Mouse (Mus musculus) hindbrain, embryonic 10.5 days (tissue): Measurements from ENCODE around the gene Babam1. TPM values are rescaled to one million over a fixed set of nuclear protein-coding genes. Genes with fewer than 3 reads are reported as not detected.
"Not testable (repeated sequence)": the region's sequence is repeated elsewhere in the genome, so short reads cannot be mapped to it uniquely, and the experiment has no call there.

Experiments used
- DNase-seq: peaks from one replicate; pipeline ENCODE4 v3.0.0-alpha.2; 2017; ENCODE audit warnings: low spot score
- H3K27ac ChIP-seq: fragments of 300-500 bp; sonication (generic); 2 replicates; pipeline ENCODE4 v1.5.1; 2016; ENCODE audit warnings: mild to moderate bottlenecking, moderate library complexity
- H3K27me3 ChIP-seq: fragments of 300-500 bp; sonication (generic); 2 replicates; pipeline ENCODE4 v1.6.1; 2016; ENCODE audit warnings: mild to moderate bottlenecking; ENCODE audit not compliant: poor library complexity, insufficient read depth, severe bottlenecking
- H3K36me3 ChIP-seq: fragments of 300-500 bp; sonication (generic); 2 replicates; pipeline ENCODE4 v1.6.1; 2016; ENCODE audit warnings: mild to moderate bottlenecking, moderate library complexity
- H3K4me1 ChIP-seq: fragments of 300-500 bp; sonication (generic); replicated peaks from 2 replicates; pipeline ENCODE4 v1.6.1; 2016; ENCODE audit warnings: mild to moderate bottlenecking
- H3K4me3 ChIP-seq: fragments of 300-500 bp; sonication (generic); 2 replicates; pipeline ENCODE4 v1.5.1; 2016; ENCODE audit warnings: mild to moderate bottlenecking, moderate library complexity
- H3K9me3 ChIP-seq: fragments of 300-500 bp; sonication (generic); 2 replicates; pipeline ENCODE4 v1.6.1; 2016; ENCODE audit warnings: mild to moderate bottlenecking, moderate library complexity
- WGBS: fragments of 180-500 bp; shearing (Covaris S2); methylation state at CpG from one replicate; pipeline ENCODE4 v1.1.7; 2016; 5-methylcytosine and 5-hydroxymethylcytosine counted together
- polyA plus RNA-seq: library from polyadenylated mRNA; unstranded; fragments of >200 nt; fragmentation: Nextera tagmentation; extraction: Ambion mirVana; gene quantifications from 2 replicates; pipeline ENCODE4 v1.2.1, GENCODE M21; 2016

Babam1 gene
- polyA plus RNA-seq, 1 experiment from 2014 or later = 121 TPM

GRCm38 (mm10) chr8:71403107-71403885 is 6.6 kb downstream of the Babam1 start:
- Histone ChIP-seq H3K4me1 (peaks cover 37% of the 10 kb centered on the region), H3K4me3 (no peak overlapping the region), H3K27me3 (no peaks in the 10 kb centered on the region), H3K9me3 (no peaks in the 10 kb centered on the region), H3K36me3 (peaks cover 60% of the 10 kb centered on the region), H3K27ac (no peak overlapping the region)
- DNase-seq = no peak
- WGBS = 85% methylated on average over 6 of the region's 6 CpGs

GRCm38 (mm10) chr8:71404011-71404410 is 7.3 kb downstream of the Babam1 start:
- Histone ChIP-seq H3K27me3 (no peaks in the 10 kb centered on the region), H3K27ac (no peak overlapping the region), H3K4me1 (peaks cover 37% of the 10 kb centered on the region), H3K9me3 (no peaks in the 10 kb centered on the region), H3K36me3 (peaks cover 60% of the 10 kb centered on the region), H3K4me3 (no peak overlapping the region)
- WGBS = 92% methylated on average over 8 of the region's 8 CpGs
- no peak for DNase-seq

- no peak overlapping the region for H3K27ac ChIP-seq
- H3K27me3 ChIP-seq = no peaks in the 10 kb centered on the region
- H3K36me3 ChIP-seq = peaks cover 60% of the 10 kb centered on the region
- H3K4me1 ChIP-seq = peaks cover 37% of the 10 kb centered on the region
- 90% methylated on average over 9 of the region's 9 CpGs for WGBS
- DNase-seq = no peak
- H3K9me3 ChIP-seq = no peaks in the 10 kb centered on the region
- H3K4me3 ChIP-seq = peak overlapping the region; percentile 93
Observed at GRCm38 (mm10) chr8:71404951-71405351, 8.3 kb downstream of the Babam1 start.

GRCm38 (mm10) chr8:71405401-71406098 is 8.9 kb downstream of the Babam1 start, which contains the start of gene Ankle1:
Gene Ankle1, plus strand, starts transcription at chr8:71406010.
- Histone ChIP-seq H3K4me1 (peaks cover 37% of the 10 kb centered on the region), H3K27ac (peak within 1 kb of the TSS; percentile 89), H3K4me3 (peak within 1 kb of the TSS; percentile 93), H3K36me3 (peaks cover 62% of the 10 kb centered on the region), H3K9me3 (no peaks in the 10 kb centered on the region), H3K27me3 (no peaks in the 10 kb centered on the region)
- WGBS = 18% methylated on average over 33 of the region's 33 CpGs
- DNase-seq = peak; percentile 97

GRCm38 (mm10) chr8:71406099-71407015 is 9.7 kb downstream of the Babam1 start:
- peak; percentile 85 for DNase-seq
- Histone ChIP-seq H3K4me3 (peak overlapping the region; percentile 93), H3K4me1 (peaks cover 39% of the 10 kb centered on the region), H3K27me3 (no peaks in the 10 kb centered on the region), H3K9me3 (no peaks in the 10 kb centered on the region), H3K27ac (peak overlapping the region; percentile 89), H3K36me3 (peaks cover 55% of the 10 kb centered on the region)
- under 1% methylated on average over 55 of the region's 55 CpGs for WGBS

- no peaks in the 10 kb centered on the region for H3K9me3 ChIP-seq
- no peaks in the 10 kb centered on the region for H3K27me3 ChIP-seq
- WGBS = 92% methylated on average over 14 of the region's 14 CpGs
- H3K27ac ChIP-seq = no peak overlapping the region
- H3K4me1 ChIP-seq = peaks cover 46% of the 10 kb centered on the region
- H3K36me3 ChIP-seq = peaks cover 52% of the 10 kb centered on the region
- H3K4me3 ChIP-seq = peak overlapping the region; percentile 93
- no peak for DNase-seq
Observed at GRCm38 (mm10) chr8:71407441-71407840, 10.8 kb downstream of the Babam1 start.

GRCm38 (mm10) chr8:71408231-71408630 is 11.6 kb downstream of the Babam1 start:
- WGBS = 92% methylated on average over 4 of the region's 4 CpGs
- peaks cover 46% of the 10 kb centered on the region for H3K4me1 ChIP-seq
- H3K27ac ChIP-seq = no peak overlapping the region
- no peaks in the 10 kb centered on the region for H3K27me3 ChIP-seq
- no peaks in the 10 kb centered on the region for H3K9me3 ChIP-seq
- H3K4me3 ChIP-seq = no peak overlapping the region
- no peak for DNase-seq
- H3K36me3 ChIP-seq = peaks cover 44% of the 10 kb centered on the region

- WGBS = 43% methylated on average over 11 of the region's 11 CpGs
- Histone ChIP-seq H3K27ac (no peak overlapping the region), H3K36me3 (peaks cover 35% of the 10 kb centered on the region), H3K27me3 (no peaks in the 10 kb centered on the region), H3K9me3 (no peaks in the 10 kb centered on the region), H3K4me3 (no peak overlapping the region), H3K4me1 (peaks cover 20% of the 10 kb centered on the region)
- no peak for DNase-seq
Observed at GRCm38 (mm10) chr8:71411535-71412273, 15.0 kb downstream of the Babam1 start.

GRCm38 (mm10) chr8:71422121-71422520 is 25.5 kb downstream of the Babam1 start:
- no peak overlapping the region for H3K27ac ChIP-seq

GRCm38 (mm10) chr8:71432935-71433334 is 36.3 kb downstream of the Babam1 start:
- DNase-seq, H3K36me3 ChIP-seq, H3K27ac ChIP-seq, H3K4me1 ChIP-seq, H3K9me3 ChIP-seq, H3K4me3 ChIP-seq, H3K27me3 ChIP-seq: not testable (repeated sequence)
- 85% methylated on average over 1 of the region's 1 CpGs for WGBS

More at GRCm38 (mm10) chr8:71422121-71422520, 25.5 kb downstream of the Babam1 start:
- H3K4me3 ChIP-seq = no peak overlapping the region
- H3K9me3 ChIP-seq = peaks cover 8% of the 10 kb centered on the region; the same call in 1 of the 2 replicates
- H3K4me1 ChIP-seq = no peaks in the 10 kb centered on the region
- DNase-seq = no peak
- no peaks in the 10 kb centered on the region for H3K27me3 ChIP-seq
- no peaks in the 10 kb centered on the region for H3K36me3 ChIP-seq

- peaks cover 2% of the 10 kb centered on the region; the same call in 1 of the 2 replicates for H3K27me3 ChIP-seq
- DNase-seq = no peak
Observed at GRCm38 (mm10) chr8:71437041-71437440, 40.4 kb downstream of the Babam1 start.

GRCm38 (mm10) chr8:71441404-71441803 is 44.7 kb downstream of the Babam1 start:
- Histone ChIP-seq H3K27ac (no peak overlapping the region), H3K9me3 (no peaks in the 10 kb centered on the region), H3K4me1 (no peaks in the 10 kb centered on the region), H3K4me3 (no peak overlapping the region), H3K36me3 (no peaks in the 10 kb centered on the region), H3K27me3 (peaks cover 5% of the 10 kb centered on the region; the same call in 1 of the 2 replicates)
- 1% methylated on average over 7 of the region's 7 CpGs for WGBS
- peak; percentile 45 for DNase-seq

More at GRCm38 (mm10) chr8:71437041-71437440, 40.4 kb downstream of the Babam1 start:
- 55% methylated on average over 3 of the region's 3 CpGs for WGBS
- no peaks in the 10 kb centered on the region for H3K4me1 ChIP-seq
- no peak overlapping the region for H3K27ac ChIP-seq
- no peak overlapping the region for H3K4me3 ChIP-seq
- peaks cover 3% of the 10 kb centered on the region; the same call in 1 of the 2 replicates for H3K9me3 ChIP-seq
- H3K36me3 ChIP-seq = no peaks in the 10 kb centered on the region
